ENCODE assay signal across 19 mouse cellular contexts in the genomic region with DNA sequence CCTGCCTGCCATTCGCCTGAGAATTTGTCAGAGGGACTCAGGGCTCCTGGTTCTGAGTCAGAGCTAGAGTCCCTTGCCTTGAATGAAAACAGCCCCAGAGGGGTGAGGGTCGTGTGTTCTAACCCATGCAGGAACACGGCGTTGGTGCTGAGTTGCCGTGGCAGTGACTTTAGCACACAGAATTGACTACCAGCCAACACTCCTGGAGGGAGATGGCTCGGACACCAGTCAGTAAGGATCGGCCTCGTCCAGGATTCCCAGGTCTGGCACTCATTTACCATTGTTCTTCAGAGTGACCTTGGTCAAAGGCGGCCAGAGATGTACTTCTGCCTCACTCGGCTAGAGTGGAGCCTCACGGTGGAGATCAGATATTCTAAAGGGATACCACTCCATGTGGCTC.
A peak's percentile ranks its signal among the peaks of the same experiment; 100 is the strongest.
DNase-seq lines count a peak whose midpoint lies in the region; TF ChIP-seq lines count a peak whose summit lies in the region.
"Had no signal": no experiment of that assay in that cellular context is flagged by ENCODE, and none has a peak within 500 bp of the region (broad histone marks: within the 10 kb centered on the region; RNA-seq: fewer than 3 reads in every experiment).

No protein-coding gene starts in this region.

- 73% methylated on average over 11 of the region's 11 CpGs for WGBS in cerebellum, adult 2 months
- WGBS in kidney, adult 2 months: 62% methylated on average over 11 of the region's 11 CpGs

- no peak overlapping the region for H3K27ac ChIP-seq in cerebellum, adult 2 months (ENCODE audit: insufficient read depth, low read length)
- no peak overlapping the region for H3K27ac ChIP-seq in kidney, adult 2 months (ENCODE audit: insufficient read depth, low read depth, low read length)

- DNase-seq in cerebellum, postnatal 10 days: peak; percentile 51 to 58
- DNase-seq in cerebellum, adult 2 months: no peak
- peak; percentile 17 for DNase-seq in kidney, adult 2 months
- DNase-seq in kidney, adult 11 months: no peak
- peak; percentile 8 for DNase-seq in kidney, adult 9 months
- DNase-seq in kidney, adult 8-10 months: no peak
- DNase-seq: adrenal gland, adult 2 months; adrenal gland, adult 8-10 months; adrenal gland, postnatal 10 days; adrenal gland, postnatal 14 days; adrenal gland, postnatal 25 days; adrenal gland, postnatal 36 days; B cell, adult 2 months; cerebellum, adult 11 months; cerebellum, adult 11-12 months; cerebellum, adult 18-20 months had no signal

- H3K36me3 ChIP-seq in kidney, adult 2 months (ENCODE audit: control insufficient read depth, insufficient read depth, low read length): no peaks in the 10 kb centered on the region
- H3K36me3 ChIP-seq: G1E had no signal

- no peak overlapping the region for H3K4me3 ChIP-seq in cerebellum, adult 2 months (replicated peaks; ENCODE audit: insufficient read depth, low read depth, low read length)
- no peak overlapping the region for H3K4me3 ChIP-seq in kidney, adult 2 months (ENCODE audit: insufficient read depth, low read depth, low read length)

- no peaks in the 10 kb centered on the region for H3K27me3 ChIP-seq in cerebellum, adult 2 months (ENCODE audit: control insufficient read depth, insufficient read depth, low read length)
- no peaks in the 10 kb centered on the region for H3K27me3 ChIP-seq in kidney, adult 2 months (replicated peaks; ENCODE audit: control insufficient read depth, insufficient read depth, low read length)
- H3K27me3 ChIP-seq: CH12.LX, Patski had no signal

- TF ChIP-seq CTCF in cerebellum, adult 2 months (IDR thresholded peaks at IDR 0.05; ENCODE audit: borderline replicate concordance, insufficient read depth, low read depth, low read length): no peak
- TF ChIP-seq CTCF in kidney, adult 2 months (conservative IDR thresholded peaks at IDR 0.05; ENCODE audit: insufficient read depth, insufficient read length, low read depth, low read length): no peak

- H3K4me1 ChIP-seq in cerebellum, adult 2 months (ENCODE audit: control insufficient read depth, insufficient read depth, low read length): peaks cover 12% of the 10 kb centered on the region
- H3K4me1 ChIP-seq in kidney, adult 2 months (ENCODE audit: control insufficient read depth, insufficient read depth, low read length): no peaks in the 10 kb centered on the region

- TF ChIP-seq POLR2A in cerebellum, adult 2 months (IDR thresholded peaks at IDR 0.05; ENCODE audit: borderline replicate concordance, insufficient read depth, low read length): no peak
- no peak for TF ChIP-seq POLR2A in kidney, adult 2 months (IDR thresholded peaks at IDR 0.05; ENCODE audit: low read depth, low read length)

Comparison
In these comparisons a context has a peak if more than half of its experiments do, and no peak if none do; other contexts are left out.
1. DNase-seq: peak in cerebellum, postnatal 10 days (2 of 2), kidney, adult 2 months (single experiment) and kidney, adult 9 months (single experiment); none in cerebellum, adult 2 months (0 of 2), kidney, adult 11 months (single experiment) and kidney, adult 8-10 months (0 of 2).